Mouse (Mus musculus): ENCODE results near the gene Saysd1. TPM values are rescaled to one million over a fixed set of nuclear protein-coding genes. Genes with fewer than 3 reads are reported as not detected.

Gene Saysd1
- polyA plus RNA-seq, 1 experiment from 2014 or later, result 13.4 TPM

- Histone ChIP-seq H3K9me3 (no peaks in the 10 kb centered on the region), H3K36me3 (no peaks in the 10 kb centered on the region), H3K4me2 (no peak overlapping the region), H3K27ac (no peak overlapping the region), H3K4me3 (no peak overlapping the region), H3K4me1 (no peaks in the 10 kb centered on the region), H3K9ac (no peak overlapping the region), H3K27me3 (no peaks in the 10 kb centered on the region)
- 36% methylated on average over 5 of the region's 5 CpGs for whole genome bisulfite sequencing
- ATAC-seq (ENCODE audit: insufficient number of reproducible peaks, low FRiP score, low TSS enrichment, low read depth), result no peak
Observed at GRCm38 (mm10) chr14:20094942-20095341, 43.4 kb downstream of the Saysd1 start.

GRCm38 (mm10) chr14:20093493-20093892 is 44.8 kb downstream of the Saysd1 start:
- H3K36me3 ChIP-seq, result no peaks in the 10 kb centered on the region
- 19% methylated on average over 7 of the region's 7 CpGs for WGBS
- H3K9ac ChIP-seq, result no peak overlapping the region
- H3K4me2 ChIP-seq, result no peak overlapping the region
- H3K9me3 ChIP-seq, result no peaks in the 10 kb centered on the region
- no peak overlapping the region for H3K4me3 ChIP-seq
- no peaks in the 10 kb centered on the region for H3K27me3 ChIP-seq
- H3K27ac ChIP-seq, result no peak overlapping the region
- no peak for ATAC-seq (ENCODE audit: insufficient number of reproducible peaks, low FRiP score, low TSS enrichment, low read depth)
- no peaks in the 10 kb centered on the region for H3K4me1 ChIP-seq

GRCm38 (mm10) chr14:20084335-20084734 is 54.0 kb downstream of the Saysd1 start:
- Histone ChIP-seq H3K27me3 (no peaks in the 10 kb centered on the region), H3K4me3 (no peak overlapping the region), H3K4me1 (peaks cover 22% of the 10 kb centered on the region), H3K9me3 (no peaks in the 10 kb centered on the region), H3K9ac (no peak overlapping the region), H3K27ac (no peak overlapping the region), H3K36me3 (peaks cover 3% of the 10 kb centered on the region; the same call in 1 of the 2 replicates), H3K4me2 (no peak overlapping the region)
- ATAC-seq (ENCODE audit: insufficient number of reproducible peaks, low FRiP score, low TSS enrichment, low read depth), result no peak

- WGBS, result 2% methylated on average over 56 of the region's 56 CpGs
- H3K9ac ChIP-seq, result peak overlapping the region; percentile 58
- peak; percentile 98 for ATAC-seq (ENCODE audit: insufficient number of reproducible peaks, low FRiP score, low TSS enrichment, low read depth)
Observed at GRCm38 (mm10) chr14:20082536-20083325, 55.6 kb downstream of the Saysd1 start.

DNA sequence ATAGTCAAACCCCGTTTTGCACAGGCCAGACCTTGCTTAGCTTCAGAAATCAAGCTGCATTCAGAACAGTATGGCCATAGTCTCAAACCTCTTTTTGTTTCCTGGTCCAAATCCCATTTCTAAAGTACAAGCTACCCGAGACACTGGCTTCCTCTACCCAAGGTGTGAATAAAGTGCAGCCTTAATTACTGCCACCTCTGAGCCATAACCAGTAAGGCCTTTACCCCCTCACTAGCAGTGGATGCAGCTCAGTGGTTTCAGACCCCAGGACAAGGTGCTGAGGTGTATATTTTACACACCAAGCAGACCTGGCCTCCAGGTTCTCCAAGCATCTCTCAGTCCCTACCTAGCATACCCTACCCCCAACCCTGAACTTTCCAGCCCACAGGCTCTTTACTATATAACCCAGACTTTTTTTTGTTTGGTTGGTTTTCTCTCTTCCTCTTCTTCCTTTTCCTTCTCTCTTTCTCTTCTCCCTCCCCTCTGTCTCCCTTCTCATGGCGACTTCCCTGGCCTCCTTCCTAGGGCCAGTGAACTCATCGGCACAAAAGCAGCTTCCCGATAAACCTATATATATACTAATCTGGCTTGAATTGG is 56.3 kb downstream of the Saysd1 start:
- Histone ChIP-seq H3K36me3 (peaks cover 6% of the 10 kb centered on the region), H3K9me3 (no peaks in the 10 kb centered on the region), H3K27ac (peak overlapping the region; percentile 97), H3K27me3 (no peaks in the 10 kb centered on the region), H3K9ac (peak overlapping the region; percentile 58; the same call in 1 of the 2 replicates), H3K4me2 (peak overlapping the region; percentile 73), H3K4me1 (peaks cover 22% of the 10 kb centered on the region), H3K4me3 (peak overlapping the region; percentile 63)
- WGBS, result 63% methylated on average over 5 of the region's 5 CpGs
- no peak for ATAC-seq (ENCODE audit: insufficient number of reproducible peaks, low FRiP score, low TSS enrichment, low read depth)

More at GRCm38 (mm10) chr14:20082536-20083325, 55.6 kb downstream of the Saysd1 start:
- H3K9me3 ChIP-seq, result no peaks in the 10 kb centered on the region
- H3K36me3 ChIP-seq, result peaks cover 3% of the 10 kb centered on the region; the same call in 1 of the 2 replicates
- peak overlapping the region; percentile 97 for H3K27ac ChIP-seq
- H3K4me3 ChIP-seq, result peak overlapping the region; percentile 63
- H3K4me1 ChIP-seq, result peaks cover 22% of the 10 kb centered on the region
- H3K4me2 ChIP-seq, result peak overlapping the region; percentile 73
- no peaks in the 10 kb centered on the region for H3K27me3 ChIP-seq

DNA sequence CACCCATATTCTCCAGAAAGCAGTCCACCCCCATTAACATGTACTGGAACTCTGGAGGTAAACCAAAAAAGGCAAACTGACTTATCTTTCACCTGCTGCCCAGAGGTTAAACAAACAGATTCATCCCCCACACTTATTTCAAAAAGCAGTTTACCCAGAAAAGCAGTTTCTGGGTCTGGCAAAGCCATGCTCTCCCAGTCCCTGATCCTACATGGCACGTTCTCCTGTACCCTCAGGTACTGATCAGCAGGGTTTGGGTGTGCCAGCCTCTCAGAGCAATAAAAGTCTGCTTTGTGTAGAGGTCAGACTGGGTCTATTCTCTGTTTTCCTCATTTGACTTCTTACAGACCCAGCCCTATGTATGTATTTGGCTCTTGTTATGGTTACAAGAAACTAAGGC is 57.2 kb downstream of the Saysd1 start:
- H3K9ac ChIP-seq, result no peak overlapping the region
- H3K4me1 ChIP-seq, result peaks cover 22% of the 10 kb centered on the region
- ATAC-seq (ENCODE audit: insufficient number of reproducible peaks, low FRiP score, low TSS enrichment, low read depth), result no peak
- H3K27me3 ChIP-seq, result no peaks in the 10 kb centered on the region
- H3K27ac ChIP-seq, result no peak overlapping the region
- H3K4me3 ChIP-seq, result no peak overlapping the region
- no peak overlapping the region for H3K4me2 ChIP-seq
- H3K9me3 ChIP-seq, result no peaks in the 10 kb centered on the region
- WGBS, result 57% methylated on average over 1 of the region's 1 CpGs
- H3K36me3 ChIP-seq, result peaks cover 10% of the 10 kb centered on the region

GRCm38 (mm10) chr14:20077181-20077580 is 61.2 kb downstream of the Saysd1 start:
- no peak overlapping the region for H3K4me3 ChIP-seq
- H3K4me1 ChIP-seq, result peaks cover 16% of the 10 kb centered on the region
- no peak for ATAC-seq (ENCODE audit: insufficient number of reproducible peaks, low FRiP score, low TSS enrichment, low read depth)
- WGBS, result 81% methylated on average over 6 of the region's 6 CpGs
- no peak overlapping the region for H3K27ac ChIP-seq
- no peak overlapping the region for H3K9ac ChIP-seq
- no peaks in the 10 kb centered on the region for H3K9me3 ChIP-seq
- H3K36me3 ChIP-seq, result peaks cover 10% of the 10 kb centered on the region
- H3K4me2 ChIP-seq, result no peak overlapping the region
- no peaks in the 10 kb centered on the region for H3K27me3 ChIP-seq

DNA sequence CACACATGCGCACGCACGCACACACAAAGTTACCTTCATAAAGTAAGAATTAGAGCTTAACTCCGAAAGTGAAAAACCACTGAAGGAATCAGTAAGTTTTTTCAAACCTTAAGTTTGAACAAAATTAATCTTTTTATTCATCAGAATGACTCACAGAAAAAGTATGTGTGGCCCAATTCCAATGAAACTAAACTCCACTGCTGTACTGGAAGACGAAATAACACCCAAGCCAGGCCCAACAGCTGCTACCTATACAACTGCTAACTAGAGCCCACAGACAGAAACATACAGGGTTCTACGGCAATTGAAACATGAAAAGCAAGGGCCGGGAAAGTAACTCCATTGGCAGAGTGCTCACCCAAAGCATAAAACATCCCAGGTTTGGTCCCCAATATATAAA is 62.8 kb downstream of the Saysd1 start:
- Histone ChIP-seq H3K9ac (no peak overlapping the region), H3K4me1 (0 out of 2 replicates have a peak, but pooled peaks cover 3% of the 10 kb centered on the region), H3K36me3 (peaks cover 10% of the 10 kb centered on the region), H3K4me2 (no peak overlapping the region), H3K4me3 (no peak overlapping the region), H3K9me3 (no peaks in the 10 kb centered on the region), H3K27ac (0 out of 2 replicates have a peak overlapping the region, but pooled peaks have one; percentile 47), H3K27me3 (no peaks in the 10 kb centered on the region)
- no peak for ATAC-seq (ENCODE audit: insufficient number of reproducible peaks, low FRiP score, low TSS enrichment, low read depth)
- 70% methylated on average over 7 of the region's 7 CpGs for WGBS

DNA sequence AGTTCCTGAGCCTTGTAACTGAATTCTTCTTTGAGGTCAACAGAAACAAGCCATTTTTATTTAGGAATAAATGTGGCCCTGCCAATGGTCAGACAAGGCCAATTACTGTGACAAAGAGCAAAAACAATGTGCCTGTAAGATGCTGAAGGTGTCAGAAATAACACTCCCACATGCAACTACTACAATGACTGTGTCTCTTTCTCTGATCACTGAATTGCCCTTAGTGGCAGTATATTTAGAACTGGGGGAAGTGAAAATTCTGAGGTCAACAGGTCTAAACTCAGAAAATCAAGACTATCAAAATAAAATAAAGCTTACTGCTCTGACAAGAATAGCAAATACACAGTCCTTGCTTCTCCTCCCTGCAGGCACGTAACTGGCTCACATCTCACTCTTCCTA is 63.6 kb downstream of the Saysd1 start:
- Histone ChIP-seq H3K36me3 (peaks cover 8% of the 10 kb centered on the region), H3K27ac (0 out of 2 replicates have a peak overlapping the region, but pooled peaks have one; percentile 33), H3K4me1 (0 out of 2 replicates have a peak, but pooled peaks cover 3% of the 10 kb centered on the region)

DNA sequence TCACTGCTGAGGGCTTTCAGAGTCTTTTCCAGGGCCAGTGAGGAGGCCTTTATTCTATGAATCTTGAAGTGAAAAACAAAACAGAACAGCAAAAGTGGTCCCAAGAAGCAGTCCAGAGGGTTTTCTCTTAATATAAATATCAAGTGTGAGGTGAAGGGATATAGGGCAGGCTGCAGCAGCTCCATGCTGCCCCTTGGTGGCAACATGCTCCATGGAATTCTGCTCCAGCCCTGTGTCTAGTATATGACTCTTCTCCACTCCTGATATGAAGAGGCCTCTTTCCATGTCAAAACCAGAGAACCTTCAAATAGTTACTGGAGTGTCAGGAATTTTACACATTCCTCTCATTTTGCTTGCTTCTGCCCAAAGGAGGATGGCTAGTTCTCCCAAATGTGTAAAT is 67.7 kb downstream of the Saysd1 start:
- ATAC-seq (ENCODE audit: insufficient number of reproducible peaks, low FRiP score, low TSS enrichment, low read depth), result no peak
- H3K9me3 ChIP-seq, result no peaks in the 10 kb centered on the region
- H3K4me2 ChIP-seq, result no peak overlapping the region
- H3K27me3 ChIP-seq, result no peaks in the 10 kb centered on the region
- H3K4me1 ChIP-seq, result 0 out of 2 replicates have a peak, but pooled peaks cover under 1% of the 10 kb centered on the region
- no peak overlapping the region for H3K27ac ChIP-seq
- no peak overlapping the region for H3K4me3 ChIP-seq
- H3K36me3 ChIP-seq, result no peaks in the 10 kb centered on the region
- no peak overlapping the region for H3K9ac ChIP-seq

More for the DNA sequence above, 63.6 kb downstream of the Saysd1 start:
- Histone ChIP-seq H3K4me2 (no peak overlapping the region), H3K27me3 (no peaks in the 10 kb centered on the region), H3K9ac (no peak overlapping the region), H3K9me3 (no peaks in the 10 kb centered on the region), H3K4me3 (no peak overlapping the region)
- WGBS, result 53% methylated on average over 1 of the region's 1 CpGs
- no peak for ATAC-seq (ENCODE audit: insufficient number of reproducible peaks, low FRiP score, low TSS enrichment, low read depth)

DNA sequence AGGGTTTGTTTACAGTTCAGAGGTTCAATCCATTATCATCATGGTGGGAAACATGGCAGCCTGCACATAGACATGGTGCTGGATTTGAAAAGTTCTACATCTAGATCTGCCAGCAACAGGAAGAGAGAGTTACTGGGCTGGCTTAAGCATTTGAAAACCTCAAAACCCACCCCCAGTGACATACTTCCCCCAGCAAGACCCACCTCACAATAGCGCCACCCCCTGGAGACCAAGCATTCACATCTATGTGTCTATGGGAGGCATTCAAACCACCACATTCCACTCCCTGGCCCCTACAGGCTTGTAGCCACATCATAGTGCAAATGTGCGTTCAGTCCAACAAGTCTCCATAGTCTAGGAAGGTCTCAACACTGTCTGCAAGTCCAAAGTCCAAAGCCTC is 70.0 kb downstream of the Saysd1 start:
- no peaks in the 10 kb centered on the region for H3K36me3 ChIP-seq
- no peaks in the 10 kb centered on the region for H3K4me1 ChIP-seq
- no peak overlapping the region for H3K4me2 ChIP-seq
- no peak overlapping the region for H3K9ac ChIP-seq
- 93% methylated on average over 2 of the region's 2 CpGs for WGBS
- no peak for ATAC-seq (ENCODE audit: insufficient number of reproducible peaks, low FRiP score, low TSS enrichment, low read depth)
- H3K4me3 ChIP-seq, result no peak overlapping the region
- no peaks in the 10 kb centered on the region for H3K9me3 ChIP-seq
- no peak overlapping the region for H3K27ac ChIP-seq
- no peaks in the 10 kb centered on the region for H3K27me3 ChIP-seq
